Mouse (Mus musculus) ES-E14 (cell line): Measurements from ENCODE around the gene Adamts16.

Source experiments
- CHD2 ChIP-seq: IDR thresholded peaks from 2 replicates; pipeline ENCODE4 v1.6.1; 2014; ENCODE audit warnings: mild to moderate bottlenecking, low read depth, low read length, inconsistent platforms
- HCFC1 ChIP-seq: IDR thresholded peaks from 2 replicates; pipeline ENCODE4 v1.6.1; 2012; ENCODE audit warnings: low read length, inconsistent platforms, borderline replicate concordance; ENCODE audit not compliant: insufficient read depth
- ZNF384 ChIP-seq: IDR thresholded peaks from 2 replicates; pipeline ENCODE4 v1.6.1; 2012; ENCODE audit warnings: low read depth, low read length, inconsistent platforms

GRCm38 (mm10) chr13:70853601-70854000, 12.0 kb upstream of the Adamts16 start:
- TF ChIP-seq ZNF384 (no peak), CHD2 (no peak), HCFC1 (no peak)
